Mouse (Mus musculus) embryonic facial prominence, embryonic 14.5 days (tissue): ENCODE measurements around the gene Aldh16a1. TPM values are rescaled to one million over a fixed set of nuclear protein-coding genes. Genes with fewer than 3 reads are reported as not detected.

Experiments used
- ATAC-seq: fragments of 200-750 bp; cut with Nextera tagmentation; 2 replicates; pipeline ENCODE4 v1.8.0; 2017; ENCODE audit warnings: low read depth, moderate number of reproducible peaks, moderate TSS enrichment
- DNase-seq: peaks from one replicate; pipeline ENCODE4 v3.0.0-alpha.2; 2015; ENCODE audit warnings: low spot score
- H3K27ac ChIP-seq: fragments of 300-500 bp; sonication (generic); replicated peaks from 2 replicates; pipeline ENCODE4 v1.5.1; 2014; ENCODE audit warnings: low read depth, mild to moderate bottlenecking, low read length, moderate library complexity
- H3K27me3 ChIP-seq: fragments of 300-500 bp; sonication (generic); replicated peaks from 2 replicates; pipeline ENCODE4 v1.6.1; 2014; ENCODE audit warnings: low read length; ENCODE audit not compliant: control insufficient read depth, insufficient read depth
- H3K36me3 ChIP-seq: fragments of 300-500 bp; sonication (generic); 2 replicates; pipeline ENCODE4 v1.6.1; 2014; ENCODE audit warnings: low read length, mixed read lengths; ENCODE audit not compliant: control insufficient read depth, insufficient read depth
- H3K4me1 ChIP-seq: fragments of 300-500 bp; sonication (generic); 2 replicates; pipeline ENCODE4 v1.6.1; 2014; ENCODE audit warnings: antibody characterized with exemption, low read length; ENCODE audit not compliant: control insufficient read depth, insufficient read depth
- H3K4me2 ChIP-seq: fragments of 300-500 bp; sonication (generic); 2 replicates; pipeline ENCODE4 v1.6.1; 2014; ENCODE audit warnings: low read depth, mild to moderate bottlenecking, low read length, moderate library complexity, mixed read lengths
- H3K4me3 ChIP-seq: fragments of 300-500 bp; sonication (generic); 2 replicates; pipeline ENCODE4 v1.5.1; 2014; ENCODE audit warnings: low read depth, mild to moderate bottlenecking, low read length
- H3K9ac ChIP-seq: fragments of 300-500 bp; sonication (generic); 2 replicates; pipeline ENCODE4 v1.6.1; 2014; ENCODE audit warnings: low read depth, mild to moderate bottlenecking, low read length, moderate library complexity, mixed read lengths
- H3K9me3 ChIP-seq: fragments of 300-500 bp; sonication (generic); 2 replicates; pipeline ENCODE4 v1.6.1; 2016; ENCODE audit warnings: low read length; ENCODE audit not compliant: control insufficient read depth
- WGBS: fragments of 180-500 bp; shearing (Covaris S2); extraction: QIAGEN DNeasy Blood & Tissue Kit; methylation state at CpG from one replicate; pipeline ENCODE4 v1.1.7; 2014; 5-methylcytosine and 5-hydroxymethylcytosine counted together
- polyA plus RNA-seq: library from polyadenylated mRNA; unstranded; fragments of >200 nt; fragmentation: Nextera tagmentation; extraction: Ambion mirVana; gene quantifications from 2 replicates; pipeline ENCODE4 v1.2.1, GENCODE M21; 2014

Aldh16a1 gene
- polyA plus RNA-seq, 1 experiment from 2014 or later, result 39.4 TPM

DNA sequence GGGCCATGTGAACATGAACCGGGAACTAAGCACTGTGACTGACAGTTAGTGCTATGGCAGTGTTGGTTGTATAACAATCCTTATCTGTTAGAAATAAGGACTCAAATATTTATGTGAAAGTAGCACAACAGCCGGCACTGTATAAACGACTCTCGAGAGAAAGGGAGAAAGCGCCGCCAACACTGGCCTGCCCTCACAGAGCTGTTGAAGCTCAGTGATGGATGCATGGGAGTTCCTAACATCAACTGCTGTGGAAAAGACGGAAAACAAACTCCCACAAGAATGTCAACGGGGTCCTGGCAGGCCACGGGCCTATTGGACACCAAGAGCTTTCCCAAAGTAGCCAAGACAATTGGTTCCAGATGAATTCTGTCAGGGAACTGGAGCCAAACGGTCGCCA is 3.1 kb downstream of the Aldh16a1 start:
- 37% methylated on average over 11 of the region's 11 CpGs for WGBS
- Histone ChIP-seq H3K9ac (no peak overlapping the region), H3K36me3 (0 out of 2 replicates have a peak, but pooled peaks cover 12% of the 10 kb centered on the region), H3K27me3 (no peaks in the 10 kb centered on the region), H3K4me1 (peaks cover 11% of the 10 kb centered on the region), H3K9me3 (no peaks in the 10 kb centered on the region), H3K27ac (no peak overlapping the region), H3K4me2 (no peak overlapping the region), H3K4me3 (no peak overlapping the region)
- ATAC-seq, result no peak
- DNase-seq, result no peak

DNA sequence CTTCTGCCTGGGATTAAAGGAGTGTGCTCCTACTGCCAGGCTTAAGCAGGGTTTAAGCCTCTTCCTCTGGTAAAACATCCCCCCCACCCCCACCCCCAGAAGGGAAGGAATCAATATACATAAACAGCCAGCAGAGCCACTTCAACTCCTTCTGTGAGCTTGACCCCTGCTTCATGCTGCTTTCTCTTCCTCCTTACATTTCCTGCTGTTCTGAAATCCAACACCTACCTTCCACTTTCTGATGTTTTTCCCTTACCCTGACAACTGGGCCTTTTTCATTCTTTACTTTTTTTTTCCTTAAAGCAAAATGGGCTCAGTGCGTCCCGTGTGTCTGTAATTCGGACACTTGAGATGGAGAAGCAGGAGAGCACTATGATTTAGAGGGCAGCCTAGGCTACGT is 4.1 kb downstream of the Aldh16a1 start:
- Histone ChIP-seq H3K27me3 (no peaks in the 10 kb centered on the region), H3K9ac (no peak overlapping the region), H3K36me3 (peaks cover 16% of the 10 kb centered on the region; the same call in 1 of the 2 replicates), H3K4me3 (no peak overlapping the region), H3K27ac (no peak overlapping the region), H3K9me3 (no peaks in the 10 kb centered on the region), H3K4me2 (no peak overlapping the region), H3K4me1 (peaks cover 9% of the 10 kb centered on the region)
- WGBS, result 40% methylated on average over 4 of the region's 4 CpGs
- no peak for ATAC-seq
- no peak for DNase-seq

DNA sequence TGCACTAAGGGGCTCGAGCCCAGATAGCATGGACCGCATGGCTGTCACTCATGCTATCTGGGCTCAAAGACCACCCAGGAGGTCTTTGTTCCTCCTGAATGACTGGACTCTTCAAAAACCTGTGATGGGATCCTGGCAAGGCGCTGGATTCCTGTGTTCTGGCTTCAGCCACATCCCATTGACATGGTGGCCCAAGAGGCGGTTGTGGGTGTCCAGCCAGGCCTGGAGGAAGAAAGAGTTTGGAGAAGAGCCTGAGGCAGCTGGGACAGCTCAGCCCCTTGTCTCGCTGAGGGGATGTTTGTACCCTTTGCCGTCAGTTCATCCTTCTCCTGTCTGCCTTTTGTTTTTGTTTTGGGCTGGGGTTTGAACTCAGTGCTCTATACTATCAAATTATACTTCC is 4.8 kb downstream of the Aldh16a1 start:
- H3K4me3 ChIP-seq, result no peak overlapping the region
- ATAC-seq (no peak), DNase-seq (no peak)
- peaks cover 22% of the 10 kb centered on the region for H3K36me3 ChIP-seq
- H3K9me3 ChIP-seq, result no peaks in the 10 kb centered on the region
- peaks cover 6% of the 10 kb centered on the region for H3K4me1 ChIP-seq
- 63% methylated on average over 6 of the region's 6 CpGs for WGBS
- H3K9ac ChIP-seq, result no peak overlapping the region
- no peaks in the 10 kb centered on the region for H3K27me3 ChIP-seq
- H3K4me2 ChIP-seq, result no peak overlapping the region
- no peak overlapping the region for H3K27ac ChIP-seq

DNA sequence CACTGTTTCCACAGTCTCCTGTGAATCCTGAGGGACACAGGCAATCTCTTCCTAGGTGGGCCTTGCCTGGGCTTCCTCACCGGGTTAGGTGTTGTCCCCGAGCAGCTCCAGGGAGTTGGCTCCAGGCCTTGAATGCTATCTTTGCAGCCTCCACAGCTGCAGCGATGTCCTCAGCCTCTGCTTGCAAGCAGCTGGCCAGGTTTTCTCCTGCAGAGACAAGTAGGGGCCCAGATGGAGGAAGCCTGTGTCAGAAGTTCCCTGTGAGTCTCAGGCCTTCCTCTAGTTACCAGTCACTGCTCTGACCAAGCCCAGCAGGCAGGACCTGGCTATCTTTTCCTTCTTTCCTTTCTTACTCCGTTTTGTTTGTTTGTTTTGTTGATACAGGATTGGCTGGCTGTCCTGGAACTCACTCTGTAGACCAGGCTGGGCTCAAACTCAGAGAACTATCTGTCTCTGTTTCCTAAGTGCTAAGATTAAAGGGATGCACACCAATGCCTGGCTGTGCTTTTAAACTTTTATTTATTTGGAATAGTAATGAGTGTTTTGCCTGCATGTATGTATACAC is 5.8 kb downstream of the Aldh16a1 start:
- H3K9me3 ChIP-seq, result no peaks in the 10 kb centered on the region
- no peak overlapping the region for H3K4me3 ChIP-seq
- peaks cover 5% of the 10 kb centered on the region for H3K4me1 ChIP-seq
- DNase-seq (no peak), ATAC-seq (no peak)
- no peak overlapping the region for H3K9ac ChIP-seq
- H3K36me3 ChIP-seq, result peaks cover 32% of the 10 kb centered on the region
- H3K27me3 ChIP-seq, result no peaks in the 10 kb centered on the region
- H3K4me2 ChIP-seq, result no peak overlapping the region
- no peak overlapping the region for H3K27ac ChIP-seq
- 67% methylated on average over 4 of the region's 4 CpGs for WGBS

DNA sequence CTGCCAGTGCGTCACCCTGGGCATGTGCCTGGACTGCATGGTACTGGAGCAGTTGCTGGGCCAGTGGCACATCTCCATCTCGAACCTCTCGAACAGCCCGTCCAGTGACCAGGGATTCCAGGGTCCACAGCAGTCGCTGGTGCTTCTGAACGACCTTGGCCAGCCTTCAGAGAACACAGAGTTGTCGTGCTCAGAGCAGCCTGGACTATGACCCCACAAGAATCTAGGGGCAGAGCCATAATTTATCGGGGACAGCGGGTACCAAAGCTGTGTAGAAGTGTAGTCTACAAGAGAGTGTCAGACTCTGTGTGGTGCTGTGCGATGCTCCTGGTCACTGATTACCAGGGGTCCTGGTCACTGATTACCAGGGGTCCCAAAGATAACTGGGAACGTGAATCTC is 6.5 kb downstream of the Aldh16a1 start:
- Histone ChIP-seq H3K27ac (no peak overlapping the region), H3K27me3 (no peaks in the 10 kb centered on the region), H3K4me3 (no peak overlapping the region), H3K9ac (no peak overlapping the region), H3K36me3 (peaks cover 39% of the 10 kb centered on the region), H3K9me3 (no peaks in the 10 kb centered on the region), H3K4me2 (no peak overlapping the region), H3K4me1 (no peaks in the 10 kb centered on the region)
- ATAC-seq (no peak), DNase-seq (no peak)
- 88% methylated on average over 11 of the region's 11 CpGs for WGBS

DNA sequence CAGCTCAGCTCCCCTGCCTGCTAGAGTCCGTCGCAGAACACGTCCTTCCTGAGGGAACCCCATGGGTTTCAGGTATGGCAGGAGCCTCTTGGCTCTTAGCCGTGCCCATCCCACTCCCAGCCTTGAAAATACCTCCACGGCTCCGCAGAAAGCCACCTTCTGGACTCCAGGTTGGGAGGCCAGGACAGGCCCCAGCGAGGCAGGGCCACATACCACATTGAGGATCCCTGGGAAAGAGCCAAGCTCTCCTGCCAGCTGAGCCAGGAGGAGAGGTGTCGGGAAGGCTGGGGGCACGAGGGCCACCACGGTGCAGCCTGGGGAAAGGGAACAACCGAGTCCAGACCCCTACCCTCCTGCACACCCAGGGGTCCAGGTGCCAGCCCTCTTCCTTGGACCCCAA is 7.1 kb downstream of the Aldh16a1 start:
- no peaks in the 10 kb centered on the region for H3K9me3 ChIP-seq
- no peak overlapping the region for H3K4me2 ChIP-seq
- H3K4me1 ChIP-seq, result no peaks in the 10 kb centered on the region
- no peak overlapping the region for H3K9ac ChIP-seq
- no peaks in the 10 kb centered on the region for H3K27me3 ChIP-seq
- DNase-seq (no peak), ATAC-seq (no peak)
- no peak overlapping the region for H3K4me3 ChIP-seq
- 88% methylated on average over 11 of the region's 11 CpGs for WGBS
- peaks cover 43% of the 10 kb centered on the region for H3K36me3 ChIP-seq
- H3K27ac ChIP-seq, result no peak overlapping the region

DNA sequence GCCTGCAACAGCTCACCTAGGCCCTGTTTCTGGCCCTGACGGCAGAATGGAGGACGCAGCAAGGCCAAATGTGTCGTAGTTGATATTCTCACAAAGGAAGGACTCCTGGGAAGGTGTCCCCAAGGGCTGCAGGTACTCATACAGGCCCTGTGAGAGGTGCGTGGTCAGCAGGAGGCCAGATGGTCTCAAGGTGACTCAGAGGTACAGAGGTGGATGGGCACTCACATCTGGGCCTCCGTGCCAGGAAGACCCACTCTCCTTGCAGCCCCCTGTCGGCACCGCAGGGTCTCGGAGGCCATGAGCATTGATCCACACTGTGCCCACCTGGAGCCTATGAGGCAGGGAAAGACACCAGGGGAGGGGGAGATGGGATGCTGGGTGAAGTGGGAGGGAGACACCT is 8.9 kb downstream of the Aldh16a1 start:
- H3K4me2 ChIP-seq, result no peak overlapping the region
- ATAC-seq (no peak), DNase-seq (no peak)
- H3K27ac ChIP-seq, result no peak overlapping the region
- H3K27me3 ChIP-seq, result no peaks in the 10 kb centered on the region
- no peaks in the 10 kb centered on the region for H3K4me1 ChIP-seq
- 97% methylated on average over 8 of the region's 8 CpGs for WGBS
- H3K36me3 ChIP-seq, result peaks cover 43% of the 10 kb centered on the region
- no peaks in the 10 kb centered on the region for H3K9me3 ChIP-seq
- no peak overlapping the region for H3K4me3 ChIP-seq
- H3K9ac ChIP-seq, result no peak overlapping the region

DNA sequence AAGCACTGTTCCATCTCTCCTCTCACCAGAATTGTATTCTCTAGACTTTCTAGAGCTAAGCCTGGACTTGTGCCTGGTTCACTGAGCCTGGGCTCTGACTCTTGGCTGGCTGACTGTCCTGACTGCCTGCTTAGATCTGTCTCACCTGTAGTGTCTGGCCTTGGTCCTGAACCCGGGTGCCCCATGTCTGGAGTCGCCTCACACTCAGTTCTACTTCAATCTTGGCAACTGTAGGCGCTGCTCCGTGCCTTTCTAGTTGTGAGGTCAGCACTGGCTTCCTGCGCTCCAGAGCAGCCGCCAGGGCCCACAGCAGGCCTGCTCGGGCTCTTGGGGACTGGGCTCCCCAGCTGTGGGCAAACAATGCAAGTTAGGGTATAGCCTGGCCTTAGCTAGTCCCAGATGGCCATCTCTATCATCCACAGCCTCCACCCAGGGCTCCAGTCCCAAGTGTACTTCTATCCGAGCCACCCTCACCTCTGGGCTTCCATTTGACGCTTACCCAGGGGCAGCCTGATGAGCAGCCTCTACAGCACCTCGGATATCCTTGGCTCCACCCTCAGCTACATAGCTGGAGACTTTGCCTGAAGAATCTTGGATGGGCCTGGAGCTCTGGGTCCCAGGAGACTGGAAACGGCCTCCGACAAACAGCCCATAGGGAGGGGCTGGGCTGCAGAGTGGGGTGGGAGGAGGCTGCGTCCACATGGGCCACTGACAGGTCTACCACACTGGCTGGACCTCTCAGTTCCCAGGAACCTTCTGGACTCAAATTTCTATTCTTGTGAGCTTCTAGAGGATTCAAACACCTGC is 9.8 kb downstream of the Aldh16a1 start:
- WGBS, result 83% methylated on average over 13 of the region's 13 CpGs
- peaks cover 43% of the 10 kb centered on the region for H3K36me3 ChIP-seq
- ATAC-seq, result no peak

DNA sequence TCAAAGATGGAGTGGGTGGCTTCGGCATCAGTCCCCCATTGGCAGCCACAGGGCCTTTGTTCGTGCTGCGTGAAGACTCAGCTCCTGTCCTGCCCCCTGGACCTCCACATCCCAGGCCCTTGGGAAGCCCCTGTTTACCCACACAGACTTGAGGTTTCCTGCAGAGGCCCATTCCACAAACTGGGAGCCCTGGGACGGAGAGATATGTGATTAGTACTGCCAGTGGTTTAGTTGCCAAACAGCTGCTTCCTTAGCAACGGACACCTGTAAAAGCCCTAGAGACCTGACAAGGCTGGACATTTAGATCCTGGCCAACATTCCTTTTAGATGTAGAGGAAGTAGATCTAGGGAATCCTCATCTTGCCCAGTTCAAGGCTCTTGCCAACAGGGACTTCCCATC is 12.5 kb downstream of the Aldh16a1 start:
- WGBS, result 87% methylated on average over 5 of the region's 5 CpGs
- Histone ChIP-seq H3K27me3 (no peaks in the 10 kb centered on the region), H3K4me3 (no peak overlapping the region), H3K9ac (no peak overlapping the region), H3K9me3 (no peaks in the 10 kb centered on the region), H3K4me1 (no peaks in the 10 kb centered on the region), H3K36me3 (peaks cover 35% of the 10 kb centered on the region), H3K4me2 (no peak overlapping the region), H3K27ac (no peak overlapping the region)
- no peak for ATAC-seq
- no peak for DNase-seq

More for the DNA sequence above, 9.8 kb downstream of the Aldh16a1 start:
- Histone ChIP-seq H3K4me2 (no peak overlapping the region), H3K9me3 (no peaks in the 10 kb centered on the region), H3K9ac (no peak overlapping the region), H3K4me1 (no peaks in the 10 kb centered on the region), H3K27me3 (no peaks in the 10 kb centered on the region), H3K4me3 (no peak overlapping the region), H3K27ac (no peak overlapping the region)
- no peak for DNase-seq
